Mouse (Mus musculus): ENCODE results near the gene Ncam1.

DNA sequence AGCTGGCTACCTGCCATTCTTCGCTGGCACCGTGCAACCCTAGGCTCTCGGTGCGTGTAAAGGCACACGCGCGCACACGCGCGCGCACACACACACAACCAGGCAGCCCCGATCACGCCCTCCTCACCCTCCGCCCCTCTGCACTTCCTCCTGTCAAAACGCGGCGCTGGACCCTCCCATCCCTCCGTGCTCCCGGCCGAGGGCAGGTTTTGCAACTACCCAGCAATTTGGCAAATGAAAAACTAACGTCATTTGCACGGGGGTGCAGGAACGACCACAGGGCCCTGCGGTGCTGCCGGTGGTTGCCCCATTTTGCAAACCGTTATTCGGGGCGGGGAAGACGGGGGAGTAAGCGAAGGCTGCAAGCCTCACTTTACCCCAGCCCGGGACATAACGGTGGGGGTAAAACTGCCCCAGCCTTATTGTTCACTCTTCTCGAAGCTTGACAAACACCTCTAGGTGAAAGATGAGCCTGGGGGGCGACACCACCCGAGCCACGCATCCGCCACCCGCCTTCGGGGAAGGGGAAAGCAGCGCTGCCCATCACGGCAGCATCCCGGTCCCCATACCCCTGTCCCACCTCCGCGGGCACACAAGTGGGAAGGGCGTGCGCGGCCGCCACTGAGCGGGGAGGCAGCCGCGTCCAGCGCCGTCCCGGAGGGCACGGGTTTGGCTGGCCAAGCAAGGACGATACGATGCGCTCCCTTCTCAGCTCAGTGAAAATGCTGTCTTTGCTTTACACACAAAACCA is 729 bp downstream of the Ncam1 start:
- TF ChIP-seq CTCF (IDR thresholded peaks at IDR 0.05; ENCODE audit: low read depth, low read length) = no peak
- no peak for TF ChIP-seq EP300 (IDR thresholded peaks at IDR 0.05; ENCODE audit: insufficient read depth, low read depth, low read length)
